Mouse (Mus musculus) myocyte (in vitro differentiated cells): ENCODE data around the gene Gm20716.

Experiments
- CEBPB ChIP-seq: IDR thresholded peaks from 2 replicates; pipeline ENCODE4 v1.6.1; 2011; ENCODE audit warnings: mild to moderate bottlenecking, moderate library complexity; ENCODE audit not compliant: poor library complexity, insufficient read depth, severe bottlenecking
- E2F4 ChIP-seq: IDR thresholded peaks from one replicate; pipeline ENCODE4 v1.6.1; 2011; ENCODE audit warnings: mild to moderate bottlenecking, control low read depth, moderate library complexity; ENCODE audit not compliant: insufficient read depth
- MYOD1 ChIP-seq, 3 experiments: IDR thresholded peaks; one replicate each; pipeline ENCODE4 v1.6.1; 2011; ENCODE audit warnings: control low read depth in 2 of 3, low read depth in 2 of 3, mild to moderate bottlenecking in 2 of 3, moderate library complexity in 1 of 3; ENCODE audit not compliant: insufficient read length in 2 of 3, control insufficient read depth in 1 of 3
- POLR2A ChIP-seq: IDR thresholded peaks from one replicate; pipeline ENCODE4 v1.6.1; 2011; ENCODE audit warnings: low read depth, mild to moderate bottlenecking, control low read depth, moderate library complexity; ENCODE audit not compliant: insufficient read length
- POLR2AphosphoS2 ChIP-seq: IDR thresholded peaks from one replicate; pipeline ENCODE4 v1.6.1; 2011; ENCODE audit warnings: low read depth, control low read depth; ENCODE audit not compliant: insufficient read length
- REST ChIP-seq: IDR thresholded peaks from one replicate; pipeline ENCODE4 v1.6.1; 2011; ENCODE audit warnings: mild to moderate bottlenecking, control low read depth, moderate library complexity; ENCODE audit not compliant: insufficient read depth, insufficient read length
- TCF12 ChIP-seq: IDR thresholded peaks from one replicate; pipeline ENCODE4 v1.6.1; 2011; ENCODE audit warnings: mild to moderate bottlenecking, control low read depth; ENCODE audit not compliant: poor library complexity, insufficient read depth, severe bottlenecking
- USF1 ChIP-seq: IDR thresholded peaks from one replicate; pipeline ENCODE4 v1.6.1; 2011; ENCODE audit warnings: low read depth, mild to moderate bottlenecking, control low read depth, moderate library complexity

- TF ChIP-seq E2F4 (no peak), POLR2A (no peak), CEBPB (no peak), POLR2AphosphoS2 (no peak), MYOD1 (IDR thresholded peaks at IDR 0.05; ENCODE audit: control insufficient read depth in 1 of 3, insufficient read length in 2 of 3, low read depth in 2 of 3) (no peak), USF1 (no peak), TCF12 (no peak), REST (no peak)
Measured at GRCm38 (mm10) chr2:168158911-168159711, 71.1 kb downstream of the Gm20716 start.
